Mouse (Mus musculus) left cerebral cortex, adult 11 months (tissue): ENCODE results near the gene Atxn10.

Experiments used
- DNase-seq: peaks from one replicate; pipeline ENCODE4 v3.0.0; 2022; ENCODE audit warnings: low spot score

The Atxn10 gene

GRCm38 (mm10) chr15:85474697-85475096 is 138.7 kb downstream of the Atxn10 start:
- no peak for DNase-seq

- no peak for DNase-seq
These were observed 141.5 kb downstream of the Atxn10 start for GRCm38 (mm10) chr15:85477584-85477983.

- DNase-seq = no peak
These were observed 143.3 kb downstream of the Atxn10 start for GRCm38 (mm10) chr15:85479365-85479764.

GRCm38 (mm10) chr15:85479919-85480318 is 143.9 kb downstream of the Atxn10 start:
- no peak for DNase-seq

- DNase-seq = no peak
These were observed 144.6 kb downstream of the Atxn10 start for GRCm38 (mm10) chr15:85480630-85481029.

- DNase-seq = no peak
These were observed 152.9 kb downstream of the Atxn10 start for GRCm38 (mm10) chr15:85488900-85489299.

- no peak for DNase-seq
These were observed 153.7 kb downstream of the Atxn10 start for GRCm38 (mm10) chr15:85489751-85490150.

GRCm38 (mm10) chr15:85494163-85494621 is 158.1 kb downstream of the Atxn10 start:
- peak; percentile 65 for DNase-seq

GRCm38 (mm10) chr15:85497548-85497947 is 161.5 kb downstream of the Atxn10 start:
- no peak for DNase-seq

GRCm38 (mm10) chr15:85497981-85498475 is 162.0 kb downstream of the Atxn10 start:
- DNase-seq = no peak

- DNase-seq = no peak
These were observed 164.2 kb downstream of the Atxn10 start for GRCm38 (mm10) chr15:85500267-85500666.

- no peak for DNase-seq
These were observed 167.1 kb downstream of the Atxn10 start, which contains the start of gene 7530416G11Rik for GRCm38 (mm10) chr15:85503127-85503526. 7530416G11Rik (minus strand) TSS chr15:85503227.

GRCm38 (mm10) chr15:85505118-85505925 is 169.3 kb downstream of the Atxn10 start:
- DNase-seq = no peak

- DNase-seq = no peak
These were observed 170.6 kb downstream of the Atxn10 start for GRCm38 (mm10) chr15:85506680-85507079.

GRCm38 (mm10) chr15:85507370-85508014 is 171.4 kb downstream of the Atxn10 start:
- no peak for DNase-seq
